Mouse (Mus musculus) skeletal muscle tissue, adult 2 months (tissue): Measurements from ENCODE around the gene Pou3f3.

Source experiments
- DNase-seq: peaks from one replicate; pipeline ENCODE4 v3.0.0-alpha.2; 2012; ENCODE audit warnings: low read depth, low spot score

Gene Pou3f3

GRCm38 (mm10) chr1:42710234-42710633 is 14.7 kb downstream of the Pou3f3 start:
- no peak for DNase-seq

- no peak for DNase-seq
Measured at GRCm38 (mm10) chr1:42710995-42711394, 15.4 kb downstream of the Pou3f3 start.

- no peak for DNase-seq
Measured at GRCm38 (mm10) chr1:42711456-42712310, 16.1 kb downstream of the Pou3f3 start.

- DNase-seq: no peak
Measured at GRCm38 (mm10) chr1:42712311-42712690, 16.7 kb downstream of the Pou3f3 start.

GRCm38 (mm10) chr1:42713104-42713932 is 17.8 kb downstream of the Pou3f3 start:
- DNase-seq: no peak

- no peak for DNase-seq
Measured at GRCm38 (mm10) chr1:42714016-42714931, 18.7 kb downstream of the Pou3f3 start.

GRCm38 (mm10) chr1:42718549-42718948 is 23.0 kb downstream of the Pou3f3 start:
- DNase-seq: no peak

GRCm38 (mm10) chr1:42721353-42721752 is 25.8 kb downstream of the Pou3f3 start:
- no peak for DNase-seq

GRCm38 (mm10) chr1:42723769-42724300 is 28.3 kb downstream of the Pou3f3 start:
- no peak for DNase-seq

GRCm38 (mm10) chr1:42724881-42725280 is 29.3 kb downstream of the Pou3f3 start:
- no peak for DNase-seq

GRCm38 (mm10) chr1:42727161-42727560 is 31.6 kb downstream of the Pou3f3 start:
- no peak for DNase-seq

- no peak for DNase-seq
Measured at GRCm38 (mm10) chr1:42727676-42728075, 32.1 kb downstream of the Pou3f3 start.

- no peak for DNase-seq
Measured at GRCm38 (mm10) chr1:42741383-42742241, 46.0 kb downstream of the Pou3f3 start.

- DNase-seq: no peak
Measured at GRCm38 (mm10) chr1:42742242-42742560, 46.6 kb downstream of the Pou3f3 start.

- no peak for DNase-seq
Measured at GRCm38 (mm10) chr1:42745047-42745446, 49.5 kb downstream of the Pou3f3 start.

GRCm38 (mm10) chr1:42749536-42750292 is 54.1 kb downstream of the Pou3f3 start:
- DNase-seq: no peak
